Mouse (Mus musculus) E14TG2a.4 (cell line): ENCODE results near the gene Cdc42ep3.

Source experiments
- H3K27me3 ChIP-seq: 2 replicates; pipeline ENCODE4 v1.6.1; 2014; ENCODE audit warnings: low read length, control low read depth; ENCODE audit not compliant: insufficient read depth
- H3K36me3 ChIP-seq: 2 replicates; pipeline ENCODE4 v1.6.1; 2014; ENCODE audit warnings: low read length, control low read depth; ENCODE audit not compliant: insufficient read depth
- H3K4me1 ChIP-seq: replicated peaks from 2 replicates; pipeline ENCODE4 v1.6.1; 2014; ENCODE audit warnings: low read depth, low read length, control low read depth
- H3K4me3 ChIP-seq: replicated peaks from 2 replicates; pipeline ENCODE4 v1.5.1; 2014; ENCODE audit warnings: mild to moderate bottlenecking, low read length
- H3K9me3 ChIP-seq: 2 replicates; pipeline ENCODE4 v1.6.1; 2014; ENCODE audit warnings: low read length, control low read depth
- CTCF ChIP-seq: conservative IDR thresholded peaks from 2 replicates; pipeline ENCODE4 v1.5.1; 2014; ENCODE audit warnings: low read length
- NANOG ChIP-seq: IDR thresholded peaks from 2 replicates; pipeline ENCODE4 v1.6.1; 2014; ENCODE audit warnings: borderline replicate concordance, low read length, mixed read lengths
- POU5F1 ChIP-seq: IDR thresholded peaks from 2 replicates; pipeline ENCODE4 v1.6.1; 2014; ENCODE audit warnings: low read length, borderline replicate concordance

Gene Cdc42ep3

GRCm38 (mm10) chr17:79310465-79310864, 44.4 kb downstream of the Cdc42ep3 start:
- H3K36me3 ChIP-seq = no peaks in the 10 kb centered on the region
- H3K4me1 ChIP-seq = no peaks in the 10 kb centered on the region
- no peak overlapping the region for H3K4me3 ChIP-seq
- H3K9me3 ChIP-seq = no peaks in the 10 kb centered on the region
- H3K27me3 ChIP-seq = no peaks in the 10 kb centered on the region
- no peak for TF ChIP-seq NANOG
- TF ChIP-seq CTCF = no peak
- TF ChIP-seq POU5F1 = no peak

- Histone ChIP-seq H3K36me3 (no peaks in the 10 kb centered on the region), H3K4me3 (no peak overlapping the region), H3K4me1 (no peaks in the 10 kb centered on the region), H3K9me3 (no peaks in the 10 kb centered on the region), H3K27me3 (no peaks in the 10 kb centered on the region)
- TF ChIP-seq POU5F1 (no peak), CTCF (no peak), NANOG (no peak)
Observed at GRCm38 (mm10) chr17:79309506-79309905, 45.4 kb downstream of the Cdc42ep3 start.

- TF ChIP-seq POU5F1 (no peak), NANOG (no peak), CTCF (no peak)
- no peaks in the 10 kb centered on the region for H3K4me1 ChIP-seq
- no peaks in the 10 kb centered on the region for H3K27me3 ChIP-seq
- no peaks in the 10 kb centered on the region for H3K36me3 ChIP-seq
- H3K4me3 ChIP-seq = no peak overlapping the region
- peaks cover 14% of the 10 kb centered on the region; the same call in 1 of the 2 replicates for H3K9me3 ChIP-seq
Observed at GRCm38 (mm10) chr17:79305644-79306043, 49.2 kb downstream of the Cdc42ep3 start.

GRCm38 (mm10) chr17:79303744-79304497, 51.0 kb downstream of the Cdc42ep3 start:
- no peak for TF ChIP-seq CTCF
- no peak for TF ChIP-seq NANOG
- TF ChIP-seq POU5F1 = no peak
- H3K4me3 ChIP-seq = no peak overlapping the region
- H3K27me3 ChIP-seq = no peaks in the 10 kb centered on the region
- H3K36me3 ChIP-seq = no peaks in the 10 kb centered on the region
- no peaks in the 10 kb centered on the region for H3K4me1 ChIP-seq
- peaks cover 14% of the 10 kb centered on the region; the same call in 1 of the 2 replicates for H3K9me3 ChIP-seq

DNA sequence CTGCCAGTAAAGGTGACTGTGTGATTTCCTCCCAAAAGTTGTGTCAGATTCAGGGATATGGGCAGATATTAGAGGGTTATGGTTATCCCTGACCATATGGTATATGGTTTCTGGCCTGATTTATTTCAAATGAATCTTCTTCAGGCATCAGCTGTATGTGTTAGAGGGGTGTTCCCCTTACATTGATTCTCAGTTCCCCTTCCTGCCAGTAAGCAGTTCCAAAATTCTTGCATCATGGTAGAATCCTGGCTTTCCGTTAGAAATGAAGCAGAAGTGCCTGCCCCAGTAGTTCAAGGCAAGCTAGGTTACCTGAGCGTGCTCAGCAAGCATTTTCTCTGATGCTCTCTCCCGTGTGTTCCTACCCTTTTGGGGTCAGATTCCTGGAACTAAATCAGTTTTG, 51.7 kb downstream of the Cdc42ep3 start:
- H3K4me1 ChIP-seq = no peaks in the 10 kb centered on the region
- TF ChIP-seq CTCF = no peak
- no peak for TF ChIP-seq NANOG
- TF ChIP-seq POU5F1 = no peak

GRCm38 (mm10) chr17:79299925-79300324, 55.0 kb downstream of the Cdc42ep3 start:
- Histone ChIP-seq H3K4me3 (no peak overlapping the region), H3K9me3 (peaks cover 14% of the 10 kb centered on the region; the same call in 1 of the 2 replicates), H3K27me3 (no peaks in the 10 kb centered on the region), H3K36me3 (no peaks in the 10 kb centered on the region), H3K4me1 (0 out of 2 replicates have a peak, but pooled peaks cover 5% of the 10 kb centered on the region)
- TF ChIP-seq POU5F1 (no peak), NANOG (no peak), CTCF (no peak)

More for the DNA sequence above, 51.7 kb downstream of the Cdc42ep3 start:
- no peak overlapping the region for H3K4me3 ChIP-seq
- H3K9me3 ChIP-seq = peaks cover 14% of the 10 kb centered on the region; the same call in 1 of the 2 replicates
- no peaks in the 10 kb centered on the region for H3K36me3 ChIP-seq
- no peaks in the 10 kb centered on the region for H3K27me3 ChIP-seq

DNA sequence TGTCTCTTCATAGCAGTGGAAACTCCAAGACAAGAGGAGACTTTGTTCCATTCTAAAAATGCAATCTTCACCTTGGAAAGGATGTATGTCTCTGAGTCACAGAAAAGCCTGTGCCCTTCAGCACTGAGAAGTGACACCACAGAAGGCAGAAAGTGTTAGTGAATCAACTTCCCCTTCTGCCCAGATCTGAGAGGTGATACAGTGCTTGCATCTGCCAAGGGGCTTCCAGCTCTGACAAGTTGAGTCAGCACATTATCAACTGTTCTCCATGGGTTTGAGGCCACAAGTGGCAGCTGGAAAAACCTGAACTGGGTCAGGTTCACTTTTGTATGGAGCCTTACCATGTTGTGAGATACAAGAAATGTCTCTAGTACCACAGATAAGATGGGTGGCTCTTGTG, 55.9 kb downstream of the Cdc42ep3 start:
- H3K4me3 ChIP-seq = no peak overlapping the region
- TF ChIP-seq POU5F1 (no peak), CTCF (no peak), NANOG (no peak)
- peaks cover 14% of the 10 kb centered on the region; the same call in 1 of the 2 replicates for H3K9me3 ChIP-seq
- no peaks in the 10 kb centered on the region for H3K27me3 ChIP-seq
- 0 out of 2 replicates have a peak, but pooled peaks cover 5% of the 10 kb centered on the region for H3K4me1 ChIP-seq
- no peaks in the 10 kb centered on the region for H3K36me3 ChIP-seq

DNA sequence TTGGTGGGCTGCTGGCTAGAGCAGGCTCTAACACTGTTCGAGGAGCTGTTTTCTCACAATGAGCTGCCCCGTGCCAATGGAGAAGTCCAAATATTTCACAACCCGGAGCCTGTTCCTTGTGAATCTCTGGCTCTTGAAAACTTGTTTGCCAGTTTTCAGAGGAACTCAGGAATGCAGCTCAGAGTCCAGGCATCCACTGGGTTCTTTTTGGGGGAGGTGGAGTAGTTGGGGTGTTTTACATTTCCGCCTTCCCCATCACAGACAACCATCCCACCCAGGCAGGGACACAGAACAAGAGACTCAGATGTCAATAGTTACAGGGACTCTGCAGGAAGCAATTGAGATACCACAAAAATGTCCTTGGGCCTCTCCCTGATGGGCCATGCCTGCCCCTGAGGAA, 59.0 kb downstream of the Cdc42ep3 start:
- 0 out of 2 replicates have a peak, but pooled peaks cover 5% of the 10 kb centered on the region for H3K4me1 ChIP-seq
- TF ChIP-seq NANOG (no peak), CTCF (no peak), POU5F1 (no peak)
- no peaks in the 10 kb centered on the region for H3K36me3 ChIP-seq
- H3K27me3 ChIP-seq = no peaks in the 10 kb centered on the region
- no peak overlapping the region for H3K4me3 ChIP-seq
- no peaks in the 10 kb centered on the region for H3K9me3 ChIP-seq

DNA sequence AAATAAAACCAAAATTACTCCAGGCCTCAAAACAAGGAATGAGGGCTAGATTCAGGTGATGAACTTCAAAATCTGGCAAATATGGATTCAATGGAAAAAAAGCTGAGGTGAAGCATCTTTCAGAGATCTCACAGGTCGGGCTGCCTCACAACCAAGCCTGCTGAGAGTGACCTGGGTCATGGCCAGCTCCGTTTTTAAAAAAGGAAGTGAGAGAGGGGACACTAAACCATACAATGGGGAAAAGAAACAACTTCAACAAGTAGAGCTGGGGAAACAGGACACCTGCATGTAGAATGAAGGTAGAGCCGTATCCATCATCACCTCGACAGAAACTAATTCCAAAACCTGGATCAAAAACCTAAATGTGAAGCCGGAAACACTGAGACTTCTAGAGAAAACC, 63.2 kb downstream of the Cdc42ep3 start:
- no peaks in the 10 kb centered on the region for H3K9me3 ChIP-seq
- 0 out of 2 replicates have a peak, but pooled peaks cover 5% of the 10 kb centered on the region for H3K4me1 ChIP-seq
- no peaks in the 10 kb centered on the region for H3K36me3 ChIP-seq
- no peak overlapping the region for H3K4me3 ChIP-seq
- TF ChIP-seq NANOG (no peak), CTCF (no peak), POU5F1 (no peak)
- H3K27me3 ChIP-seq = no peaks in the 10 kb centered on the region
